Comparison of ENCODE assay signal across 19 mouse cellular contexts in the genomic region with DNA sequence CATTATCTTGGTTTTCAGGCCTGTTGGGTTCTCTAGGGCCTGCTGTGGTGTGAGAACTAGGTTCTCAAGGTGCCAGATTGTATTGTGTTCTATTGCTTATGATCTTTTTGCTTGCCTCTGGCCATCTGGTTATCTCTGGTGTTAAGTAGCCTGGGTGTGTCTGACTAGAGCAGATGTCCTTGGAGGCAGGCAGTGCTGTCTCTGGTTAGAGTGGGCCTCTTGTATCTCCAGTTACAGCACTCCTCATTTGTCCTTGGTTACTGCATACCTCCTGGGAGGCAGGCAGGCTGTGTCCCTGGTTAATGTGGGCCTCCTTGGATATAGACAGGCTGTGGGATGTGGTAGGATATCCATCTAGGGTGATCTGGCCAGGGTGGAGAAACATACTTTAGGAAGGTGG.
"Had no signal": no experiment of that assay in that cellular context is flagged by ENCODE, and none has a peak within 500 bp of the region (broad histone marks: within the 10 kb centered on the region; RNA-seq: fewer than 3 reads in every experiment).

No protein-coding gene starts in this region.

- H3K4me3 ChIP-seq: left cerebral cortex, adult 2 months; liver, embryonic 15.5 days; neural tube, embryonic 12.5 days; neural tube, embryonic 15.5 days had no signal

- H3K4me2 ChIP-seq: liver, embryonic 15.5 days; midbrain, embryonic 11.5 days; neural tube, embryonic 12.5 days; neural tube, embryonic 15.5 days had no signal

- H3K9me3 ChIP-seq: liver, embryonic 15.5 days; neural tube, embryonic 12.5 days; neural tube, embryonic 15.5 days had no signal

- H3K9ac ChIP-seq: liver, embryonic 15.5 days; neural tube, embryonic 12.5 days; neural tube, embryonic 15.5 days had no signal

- H3K27me3 ChIP-seq: liver, embryonic 15.5 days; neural tube, embryonic 12.5 days; neural tube, embryonic 15.5 days had no signal

- H3K36me3 ChIP-seq: liver, embryonic 15.5 days; neural tube, embryonic 12.5 days; neural tube, embryonic 15.5 days had no signal

- ATAC-seq: intestine, postnatal 0 days had no signal

- H3K27ac ChIP-seq: left cerebral cortex, adult 2 months; liver, embryonic 15.5 days; neural tube, embryonic 12.5 days; neural tube, embryonic 15.5 days; stomach, postnatal 0 days had no signal

- H3K4me1 ChIP-seq: liver, embryonic 15.5 days; neural tube, embryonic 12.5 days; neural tube, embryonic 15.5 days had no signal

- DNase-seq: kidney, adult 2 months; kidney, postnatal 10 days; kidney, postnatal 36 days; layer of hippocampus, postnatal 36 days; lung, adult 2 months; lung, postnatal 14 days; lung, postnatal 4 days; midbrain, embryonic 14.5 days; right cerebral cortex, adult 18-20 months; right cerebral cortex, postnatal 14 days; right cerebral cortex, postnatal 4 days; thymus, postnatal 25 days had no signal
